Mouse (Mus musculus): ENCODE measurements at regions not wholly inside any gene's neighbourhood (a gene's known extent, or its start where the extent isn't known, plus 50 kb on each side); places are given as distances from the start of the nearest gene placed in this dataset.
A peak's percentile ranks its signal among the peaks of the same experiment; 100 is the strongest.

DNA sequence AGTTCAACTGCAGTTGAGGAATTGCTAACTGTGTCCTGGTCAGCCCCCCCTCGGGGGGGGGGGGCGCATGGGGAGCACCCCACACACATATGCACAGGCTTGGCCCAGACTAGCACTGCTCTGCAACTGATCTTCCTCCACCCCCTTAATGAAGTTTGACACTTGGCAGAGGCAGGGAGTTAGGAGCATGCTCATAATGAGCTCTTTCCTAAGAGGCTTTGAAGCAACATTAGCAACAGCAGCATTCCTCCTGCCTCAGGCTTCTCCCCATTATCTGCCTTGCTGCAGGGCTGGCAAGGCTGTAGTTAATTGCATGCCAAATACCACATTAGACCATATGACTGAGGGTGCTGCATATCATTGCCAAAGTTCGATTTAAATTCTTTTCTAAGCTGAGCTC, 235.4 kb upstream of the F930015N05Rik start:
- WGBS: 40% methylated on average over 3 of the region's 3 CpGs
- Histone ChIP-seq H3K4me3 (ENCODE audit: low read depth, low read length) (no peak overlapping the region), H3K4me2 (replicated peaks; ENCODE audit: low read depth, low read length) (no peak overlapping the region), H3K9ac (replicated peaks; ENCODE audit: low read depth, low read length) (no peak overlapping the region), H3K4me1 (ENCODE audit: control insufficient read depth, insufficient read depth, low read length) (no peaks in the 10 kb centered on the region), H3K36me3 (ENCODE audit: control insufficient read depth, insufficient read depth, low read length) (no peaks in the 10 kb centered on the region), H3K9me3 (ENCODE audit: control insufficient read depth, low read depth, low read length) (0 out of 2 replicates have a peak, but pooled peaks cover 2% of the 10 kb centered on the region), H3K27ac (ENCODE audit: low read length) (no peak overlapping the region), H3K27me3 (ENCODE audit: control insufficient read depth, insufficient read depth, low read length) (no peaks in the 10 kb centered on the region)
- ATAC-seq (ENCODE audit: insufficient number of reproducible peaks, insufficient read depth, low FRiP score, low read depth): peak; percentile 82; the same call in 1 of the 2 replicates

DNA sequence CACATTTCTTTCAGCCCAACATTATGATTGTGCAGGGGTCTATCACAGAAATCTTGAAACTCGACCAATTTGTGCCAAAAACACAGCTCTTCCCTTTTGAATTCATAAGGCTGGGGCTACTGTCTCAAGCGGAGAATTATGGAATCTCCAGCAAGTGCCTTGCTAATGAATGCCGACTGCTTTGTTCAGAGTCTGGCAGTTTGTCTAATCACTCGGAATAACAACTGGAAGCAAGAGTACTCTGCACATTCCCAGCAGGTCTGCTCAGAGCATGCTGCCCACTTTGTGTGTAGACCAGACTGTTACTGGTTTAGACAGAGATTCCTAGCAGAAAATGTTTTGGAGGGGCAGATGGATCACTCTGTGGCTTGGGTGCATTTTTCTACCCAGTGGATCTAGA, 237.1 kb upstream of the F930015N05Rik start:
- no peak overlapping the region for H3K4me3 ChIP-seq (ENCODE audit: low read depth, low read length)
- no peaks in the 10 kb centered on the region for H3K4me1 ChIP-seq (ENCODE audit: control insufficient read depth, insufficient read depth, low read length)
- H3K9ac ChIP-seq (replicated peaks; ENCODE audit: low read depth, low read length): no peak overlapping the region
- no peaks in the 10 kb centered on the region for H3K36me3 ChIP-seq (ENCODE audit: control insufficient read depth, insufficient read depth, low read length)
- WGBS: 73% methylated on average over 4 of the region's 4 CpGs
- H3K27ac ChIP-seq (ENCODE audit: low read length): no peak overlapping the region
- H3K27me3 ChIP-seq (ENCODE audit: control insufficient read depth, insufficient read depth, low read length): no peaks in the 10 kb centered on the region
- 0 out of 2 replicates have a peak, but pooled peaks cover 2% of the 10 kb centered on the region for H3K9me3 ChIP-seq (ENCODE audit: control insufficient read depth, low read depth, low read length)
- no peak for ATAC-seq (ENCODE audit: insufficient number of reproducible peaks, insufficient read depth, low FRiP score, low read depth)
- H3K4me2 ChIP-seq (replicated peaks; ENCODE audit: low read depth, low read length): no peak overlapping the region

DNA sequence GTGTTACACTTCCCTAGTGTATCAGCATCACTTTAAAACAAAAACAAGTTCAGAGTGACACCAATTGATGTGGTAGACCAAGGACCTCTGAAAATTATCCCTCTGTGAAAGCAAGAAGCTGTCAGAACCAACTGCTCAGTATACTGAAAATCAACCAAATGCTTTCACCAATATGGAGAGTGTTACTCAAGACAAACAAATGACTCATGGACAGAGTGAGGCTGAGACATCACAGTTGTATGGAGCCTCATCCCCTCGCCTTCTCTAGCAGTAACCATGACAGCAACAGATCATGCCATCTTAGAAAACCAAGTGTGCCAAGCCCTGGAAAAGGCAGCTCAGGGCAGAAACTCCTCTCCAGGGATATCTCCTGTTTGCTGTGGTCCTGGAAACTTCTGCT, 267.3 kb upstream of the F930015N05Rik start:
- no peak overlapping the region for H3K4me3 ChIP-seq (ENCODE audit: low read depth, low read length)
- no peaks in the 10 kb centered on the region for H3K27me3 ChIP-seq (ENCODE audit: control insufficient read depth, insufficient read depth, low read length)
- 0 out of 2 replicates have a peak, but pooled peaks cover 3% of the 10 kb centered on the region for H3K4me1 ChIP-seq (ENCODE audit: control insufficient read depth, insufficient read depth, low read length)
- no peak overlapping the region for H3K27ac ChIP-seq (ENCODE audit: low read length)
- 50% methylated on average over 1 of the region's 1 CpGs for WGBS
- H3K9me3 ChIP-seq (ENCODE audit: control insufficient read depth, low read depth, low read length): no peaks in the 10 kb centered on the region
- no peak overlapping the region for H3K4me2 ChIP-seq (replicated peaks; ENCODE audit: low read depth, low read length)
- ATAC-seq (ENCODE audit: insufficient number of reproducible peaks, insufficient read depth, low FRiP score, low read depth): no peak
- H3K9ac ChIP-seq (replicated peaks; ENCODE audit: low read depth, low read length): no peak overlapping the region
- no peaks in the 10 kb centered on the region for H3K36me3 ChIP-seq (ENCODE audit: control insufficient read depth, insufficient read depth, low read length)

DNA sequence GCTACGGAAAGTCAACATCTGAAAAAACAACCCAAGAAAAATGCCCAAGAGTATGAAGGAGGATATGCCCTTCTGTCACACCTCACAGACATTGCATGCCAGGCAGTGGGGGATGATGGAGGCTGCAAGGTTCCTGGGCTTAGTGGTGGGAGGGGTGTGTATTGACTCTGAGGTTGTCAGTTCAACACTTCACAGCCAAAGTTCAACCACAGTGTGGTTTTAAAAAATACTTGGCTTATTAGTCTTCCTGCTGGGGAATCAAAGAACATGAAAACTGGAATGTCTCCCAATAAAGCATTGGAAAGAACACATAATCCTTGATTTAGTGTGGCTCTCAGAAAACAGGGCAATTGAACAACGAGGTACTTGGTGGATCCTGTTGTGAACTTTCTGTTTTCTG, 267.0 kb upstream of the Elac2 start:
- H3K9me3 ChIP-seq (ENCODE audit: control insufficient read depth, low read depth, low read length): no peaks in the 10 kb centered on the region
- WGBS: 76% methylated on average over 2 of the region's 2 CpGs
- no peaks in the 10 kb centered on the region for H3K4me1 ChIP-seq (ENCODE audit: control insufficient read depth, insufficient read depth, low read length)
- H3K4me2 ChIP-seq (replicated peaks; ENCODE audit: low read depth, low read length): no peak overlapping the region
- no peak overlapping the region for H3K4me3 ChIP-seq (ENCODE audit: low read depth, low read length)
- H3K27ac ChIP-seq (ENCODE audit: low read length): no peak overlapping the region
- H3K9ac ChIP-seq (replicated peaks; ENCODE audit: low read depth, low read length): no peak overlapping the region
- H3K36me3 ChIP-seq (ENCODE audit: control insufficient read depth, insufficient read depth, low read length): no peaks in the 10 kb centered on the region
- ATAC-seq (ENCODE audit: insufficient number of reproducible peaks, insufficient read depth, low FRiP score, low read depth): no peak
- no peaks in the 10 kb centered on the region for H3K27me3 ChIP-seq (ENCODE audit: control insufficient read depth, insufficient read depth, low read length)

DNA sequence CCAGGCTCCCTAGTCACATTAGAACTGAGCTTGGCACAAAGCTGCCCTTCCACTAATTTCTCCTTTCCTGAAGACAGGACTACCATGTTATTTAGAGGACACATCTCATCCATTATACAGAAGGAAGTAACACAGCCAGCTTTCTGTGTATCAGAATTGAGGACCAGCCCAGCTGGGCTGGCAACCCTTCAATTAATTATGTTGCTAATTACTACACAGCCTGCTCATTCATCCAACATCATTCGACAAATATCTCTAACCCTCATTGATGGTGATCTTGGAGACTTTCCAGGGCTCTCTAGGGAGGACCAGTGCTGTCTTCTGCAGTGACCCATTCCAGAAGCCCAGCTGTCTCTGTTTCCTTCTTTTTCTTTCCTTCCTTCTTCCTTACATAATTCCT, 263.7 kb upstream of the Elac2 start:
- WGBS: 68% methylated on average over 1 of the region's 1 CpGs
- no peak overlapping the region for H3K9ac ChIP-seq (replicated peaks; ENCODE audit: low read depth, low read length)
- no peaks in the 10 kb centered on the region for H3K4me1 ChIP-seq (ENCODE audit: control insufficient read depth, insufficient read depth, low read length)
- H3K4me2 ChIP-seq (replicated peaks; ENCODE audit: low read depth, low read length): no peak overlapping the region
- no peaks in the 10 kb centered on the region for H3K36me3 ChIP-seq (ENCODE audit: control insufficient read depth, insufficient read depth, low read length)
- H3K27ac ChIP-seq (ENCODE audit: low read length): no peak overlapping the region
- H3K27me3 ChIP-seq (ENCODE audit: control insufficient read depth, insufficient read depth, low read length): no peaks in the 10 kb centered on the region; the same call in 1 of the 2 replicates
- no peak for ATAC-seq (ENCODE audit: insufficient number of reproducible peaks, insufficient read depth, low FRiP score, low read depth)
- no peaks in the 10 kb centered on the region for H3K9me3 ChIP-seq (ENCODE audit: control insufficient read depth, low read depth, low read length)
- H3K4me3 ChIP-seq (ENCODE audit: low read depth, low read length): no peak overlapping the region

DNA sequence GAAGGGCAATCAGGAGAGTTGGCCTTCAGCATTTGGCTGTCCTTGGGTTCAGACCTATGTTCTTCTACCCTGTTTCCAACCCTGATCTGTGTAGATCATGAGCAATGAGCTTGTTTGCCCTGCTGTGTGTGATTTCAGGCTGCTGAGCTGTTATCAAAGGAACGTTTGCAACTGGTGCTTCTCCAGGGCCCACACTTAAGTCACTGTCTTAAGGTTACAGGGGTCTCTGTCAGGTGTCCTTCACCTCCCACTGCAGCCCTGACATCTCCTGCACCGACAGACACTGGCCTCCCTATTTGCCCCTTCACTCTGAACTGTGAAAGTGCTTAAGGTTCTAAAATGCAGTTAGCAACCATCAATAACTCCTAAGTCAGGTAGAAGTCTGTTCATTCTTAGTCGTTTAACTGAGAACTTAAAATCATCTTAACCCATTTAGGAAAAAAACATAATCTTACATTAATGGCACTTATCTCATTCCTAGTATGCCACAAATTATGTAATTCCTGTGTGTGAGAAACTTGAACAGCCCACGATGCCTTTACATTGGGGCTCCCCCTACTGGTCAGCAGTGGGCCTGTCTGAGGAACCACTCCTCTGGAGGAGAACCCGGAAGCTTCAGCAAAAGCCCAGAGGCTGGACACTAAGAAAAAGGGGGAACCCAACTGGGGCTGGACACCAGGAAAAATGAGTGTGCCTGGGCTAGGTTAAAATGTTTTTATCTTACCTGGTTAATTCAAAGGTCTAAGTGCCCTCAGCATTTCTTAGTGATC, 260.3 kb upstream of the Elac2 start:
- Histone ChIP-seq H3K9me3 (ENCODE audit: control insufficient read depth, low read depth, low read length) (no peaks in the 10 kb centered on the region), H3K4me2 (replicated peaks; ENCODE audit: low read depth, low read length) (no peak overlapping the region), H3K36me3 (ENCODE audit: control insufficient read depth, insufficient read depth, low read length) (no peaks in the 10 kb centered on the region), H3K27me3 (ENCODE audit: control insufficient read depth, insufficient read depth, low read length) (no peaks in the 10 kb centered on the region; the same call in 1 of the 2 replicates), H3K27ac (ENCODE audit: low read length) (no peak overlapping the region), H3K4me1 (ENCODE audit: control insufficient read depth, insufficient read depth, low read length) (no peaks in the 10 kb centered on the region), H3K4me3 (ENCODE audit: low read depth, low read length) (no peak overlapping the region), H3K9ac (replicated peaks; ENCODE audit: low read depth, low read length) (no peak overlapping the region)
- 14% methylated on average over 5 of the region's 5 CpGs for WGBS
- no peak for ATAC-seq (ENCODE audit: insufficient number of reproducible peaks, insufficient read depth, low FRiP score, low read depth)

DNA sequence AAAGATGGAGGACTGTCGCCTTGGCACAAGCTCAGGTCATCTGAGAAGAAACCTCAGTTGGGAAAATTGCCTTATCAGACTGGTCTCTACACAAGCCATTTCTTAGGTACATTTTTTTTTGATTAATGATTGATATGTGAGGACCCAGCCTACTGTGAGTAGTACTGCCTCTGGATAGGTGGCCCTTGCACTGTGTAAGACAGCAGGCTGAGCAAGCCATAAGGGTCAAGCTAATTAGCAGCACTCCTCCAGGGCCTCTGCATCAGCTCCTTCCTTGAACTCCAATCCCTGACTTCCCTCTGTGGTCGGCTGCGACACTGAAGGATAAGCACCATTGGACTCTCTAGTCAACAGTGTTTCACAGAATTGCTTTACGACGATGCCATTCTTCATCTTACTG, 252.6 kb upstream of the Elac2 start:
- Histone ChIP-seq H3K9ac (replicated peaks; ENCODE audit: low read depth, low read length) (no peak overlapping the region), H3K27me3 (ENCODE audit: control insufficient read depth, insufficient read depth, low read length) (no peaks in the 10 kb centered on the region), H3K4me3 (ENCODE audit: low read depth, low read length) (no peak overlapping the region), H3K4me2 (replicated peaks; ENCODE audit: low read depth, low read length) (no peak overlapping the region), H3K4me1 (ENCODE audit: control insufficient read depth, insufficient read depth, low read length) (no peaks in the 10 kb centered on the region), H3K9me3 (ENCODE audit: control insufficient read depth, low read depth, low read length) (no peaks in the 10 kb centered on the region), H3K36me3 (ENCODE audit: control insufficient read depth, insufficient read depth, low read length) (no peaks in the 10 kb centered on the region), H3K27ac (ENCODE audit: low read length) (no peak overlapping the region)
- ATAC-seq (ENCODE audit: insufficient number of reproducible peaks, insufficient read depth, low FRiP score, low read depth): no peak
- WGBS: 81% methylated on average over 5 of the region's 5 CpGs

DNA sequence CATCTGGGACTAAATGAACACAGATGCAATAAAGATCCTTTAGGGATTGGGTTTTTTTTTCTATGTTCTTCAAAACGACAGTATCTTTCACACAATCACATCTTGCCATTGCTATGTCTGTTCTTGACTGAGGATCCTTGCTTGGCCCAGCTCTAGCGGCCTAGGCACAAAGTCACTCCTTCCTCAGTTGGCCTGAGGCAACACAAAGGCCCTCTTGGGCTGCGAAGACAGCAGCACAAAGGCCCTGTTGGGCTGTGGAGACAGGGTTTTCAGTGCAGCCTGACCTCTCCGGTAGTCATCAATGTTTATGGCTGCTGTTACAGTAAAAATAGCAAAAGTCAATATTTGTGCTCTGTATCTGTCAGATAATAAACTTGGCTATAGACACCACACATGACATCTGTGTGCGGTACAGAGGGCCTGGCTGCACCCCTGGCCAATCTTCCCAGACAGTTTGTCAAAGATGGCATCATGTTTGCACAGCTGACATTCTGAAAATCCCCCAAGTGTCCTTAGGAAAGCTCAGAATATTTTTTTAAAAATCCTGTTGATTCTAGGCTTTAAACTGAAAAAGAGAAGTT, 250.9 kb upstream of the Elac2 start:
- H3K9ac ChIP-seq (replicated peaks; ENCODE audit: low read depth, low read length): no peak overlapping the region
- H3K4me2 ChIP-seq (replicated peaks; ENCODE audit: low read depth, low read length): no peak overlapping the region
- no peaks in the 10 kb centered on the region for H3K9me3 ChIP-seq (ENCODE audit: control insufficient read depth, low read depth, low read length)
- WGBS: 56% methylated on average over 5 of the region's 5 CpGs
- no peaks in the 10 kb centered on the region for H3K36me3 ChIP-seq (ENCODE audit: control insufficient read depth, insufficient read depth, low read length)
- H3K27me3 ChIP-seq (ENCODE audit: control insufficient read depth, insufficient read depth, low read length): no peaks in the 10 kb centered on the region
- H3K27ac ChIP-seq (ENCODE audit: low read length): no peak overlapping the region
- no peaks in the 10 kb centered on the region for H3K4me1 ChIP-seq (ENCODE audit: control insufficient read depth, insufficient read depth, low read length)
- ATAC-seq (ENCODE audit: insufficient number of reproducible peaks, insufficient read depth, low FRiP score, low read depth): no peak
- H3K4me3 ChIP-seq (ENCODE audit: low read depth, low read length): no peak overlapping the region

All from stomach, embryonic 14.5 days (tissue).